Mouse (Mus musculus) embryonic fibroblast, embryonic 13.5 days (primary cell): Measurements from ENCODE around the gene Rps8.

Experiments used
- CTCF ChIP-seq: IDR thresholded peaks from 2 replicates; pipeline ENCODE4 v1.5.1; 2011; ENCODE audit warnings: mild to moderate bottlenecking, control low read depth, low read length, moderate library complexity, borderline replicate concordance; ENCODE audit not compliant: insufficient read depth
- POLR2A ChIP-seq: IDR thresholded peaks from 2 replicates; pipeline ENCODE4 v1.6.1; 2011; ENCODE audit warnings: low read depth, mild to moderate bottlenecking, control low read depth, low read length, moderate library complexity

DNA sequence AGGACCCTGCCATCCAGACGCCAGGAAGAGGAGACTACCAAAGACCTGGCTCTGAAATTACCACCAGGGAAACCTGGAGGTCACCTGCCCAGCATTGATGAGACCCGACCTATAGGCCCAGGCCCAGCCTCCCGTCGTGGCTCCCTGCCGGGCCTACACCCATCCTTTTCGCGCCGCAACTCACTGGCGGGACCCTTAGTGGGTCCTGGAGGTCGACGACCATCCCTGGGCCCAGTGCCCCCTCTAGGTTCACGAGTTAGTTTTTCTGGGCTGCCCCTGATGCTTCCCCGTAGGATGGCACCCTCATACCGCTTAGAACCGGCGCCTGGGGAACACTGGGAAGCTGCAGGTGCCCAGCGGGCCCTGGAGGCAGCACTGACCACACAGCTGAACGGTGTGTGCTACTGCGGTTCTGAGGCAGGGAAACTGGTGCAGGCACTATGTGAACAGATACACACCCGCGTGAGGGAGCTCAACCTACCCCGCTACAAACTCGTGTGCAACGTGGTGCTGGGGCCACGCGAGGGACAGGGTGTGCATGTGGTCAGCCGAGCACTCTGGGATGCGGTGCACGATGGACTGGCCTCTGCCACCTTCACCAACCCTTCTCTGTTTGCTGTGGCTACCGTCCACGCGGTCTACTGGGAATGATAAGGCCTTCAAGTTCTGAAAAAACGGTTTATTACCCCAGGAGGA is 27.9 kb downstream of the Rps8 start:
- no peak for TF ChIP-seq POLR2A
- TF ChIP-seq CTCF, result no peak
